Mouse (Mus musculus) stomach, embryonic 15.5 days (tissue): ENCODE measurements around the gene Slpi. TPM values are rescaled to one million over a fixed set of nuclear protein-coding genes. Genes with fewer than 3 reads are reported as not detected.
"Not testable (repeated sequence)": the region's sequence is repeated elsewhere in the genome, so short reads cannot be mapped to it uniquely, and the experiment has no call there.

ENCODE experiments used
- ATAC-seq: fragments of 200-750 bp; cut with Nextera tagmentation; 2 replicates; pipeline ENCODE4 v1.8.0; 2017; ENCODE audit warnings: low read depth, moderate number of reproducible peaks, moderate TSS enrichment; ENCODE audit not compliant: insufficient read depth, low FRiP score
- H3K27ac ChIP-seq: fragments of 300-500 bp; sonication (generic); 2 replicates; pipeline ENCODE4 v1.5.1; 2015; ENCODE audit warnings: mild to moderate bottlenecking, inconsistent platforms
- H3K27me3 ChIP-seq: fragments of 300-500 bp; sonication (generic); replicated peaks from 2 replicates; pipeline ENCODE4 v1.6.1; 2015; ENCODE audit warnings: inconsistent platforms
- H3K36me3 ChIP-seq: fragments of 300-500 bp; sonication (generic); 2 replicates; pipeline ENCODE4 v1.6.1; 2015; ENCODE audit warnings: inconsistent platforms
- H3K4me1 ChIP-seq: fragments of 300-500 bp; sonication (generic); 2 replicates; pipeline ENCODE4 v1.6.1; 2015; ENCODE audit warnings: inconsistent platforms
- H3K4me2 ChIP-seq: fragments of 300-500 bp; sonication (generic); 2 replicates; pipeline ENCODE4 v1.6.1; 2015; ENCODE audit warnings: mild to moderate bottlenecking, inconsistent platforms
- H3K4me3 ChIP-seq: fragments of 300-500 bp; sonication (generic); replicated peaks from 2 replicates; pipeline ENCODE4 v1.5.1; 2015; ENCODE audit warnings: inconsistent platforms
- H3K9ac ChIP-seq: fragments of 300-500 bp; sonication (generic); 2 replicates; pipeline ENCODE4 v1.6.1; 2015; ENCODE audit warnings: inconsistent platforms
- H3K9me3 ChIP-seq: fragments of 300-500 bp; sonication (generic); 2 replicates; pipeline ENCODE4 v1.6.1; 2016; ENCODE audit warnings: inconsistent platforms
- WGBS: fragments of 180-500 bp; shearing (Covaris S2); methylation state at CpG from one replicate; pipeline ENCODE4 v1.1.7; 2015; 5-methylcytosine and 5-hydroxymethylcytosine counted together
- microRNA-seq: library from miRNA; unstranded; fragments of <30 nt; microRNA quantifications from one replicate; pipeline ENCODE4, GENCODE M21; 2016
- polyA plus RNA-seq: library from polyadenylated mRNA; unstranded; fragments of >200 nt; fragmentation: Nextera tagmentation; extraction: Ambion mirVana; gene quantifications from 2 replicates; pipeline ENCODE4 v1.2.1, GENCODE M21; 2015

Slpi gene
- polyA plus RNA-seq, 1 experiment from 2014 or later, result 12.0 TPM

DNA sequence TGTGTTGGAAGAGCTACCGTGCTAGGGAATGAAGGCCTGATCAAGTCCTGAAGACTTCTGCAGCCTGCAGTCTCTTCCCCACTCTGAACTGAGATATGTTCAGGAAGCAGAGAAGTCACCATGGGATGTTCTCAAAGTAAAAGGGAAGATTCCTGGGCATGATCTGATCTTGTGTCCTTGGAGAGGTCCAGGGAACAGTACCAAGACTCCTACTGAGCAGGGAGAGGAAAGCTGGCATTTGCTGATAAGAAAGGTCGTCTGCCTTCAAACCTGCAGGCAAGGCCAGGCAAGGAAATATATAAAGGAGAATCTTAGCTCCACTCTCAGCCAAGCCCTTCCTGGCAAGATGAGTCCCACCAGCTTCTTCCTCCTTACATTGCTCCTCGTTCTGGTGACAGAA is 56.5 kb downstream of the Slpi start, which contains the start of gene Svs5:
Gene Svs5 (plus strand): TSS at position 301 of the 400 bp plus-strand sequence.
- H3K36me3 ChIP-seq, H3K4me2 ChIP-seq, ATAC-seq, H3K27me3 ChIP-seq, H3K9ac ChIP-seq, H3K4me3 ChIP-seq, H3K9me3 ChIP-seq, H3K4me1 ChIP-seq, H3K27ac ChIP-seq: not testable (repeated sequence)
- 76% methylated on average over 3 of the region's 3 CpGs for whole genome bisulfite sequencing

DNA sequence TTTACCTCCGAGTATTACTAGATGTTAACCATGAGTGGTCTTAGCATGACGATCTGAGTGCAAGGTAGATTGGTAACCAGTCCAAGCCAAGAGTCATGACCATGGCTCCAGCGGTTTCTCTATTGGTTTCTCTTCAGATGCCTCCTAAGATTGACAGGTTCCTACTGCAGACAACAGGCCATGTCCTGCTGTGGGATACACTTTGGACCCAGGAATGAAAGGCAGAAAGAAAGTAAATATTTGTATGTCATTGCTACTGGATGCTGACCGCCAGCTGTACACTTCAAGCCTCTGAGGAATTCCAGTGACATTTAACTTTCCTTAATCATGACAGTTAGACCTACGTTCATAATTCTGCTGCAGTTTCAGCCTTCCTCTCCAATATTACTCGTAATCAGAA is 67.9 kb downstream of the Slpi start:
- no peak overlapping the region for H3K4me3 ChIP-seq

DNA sequence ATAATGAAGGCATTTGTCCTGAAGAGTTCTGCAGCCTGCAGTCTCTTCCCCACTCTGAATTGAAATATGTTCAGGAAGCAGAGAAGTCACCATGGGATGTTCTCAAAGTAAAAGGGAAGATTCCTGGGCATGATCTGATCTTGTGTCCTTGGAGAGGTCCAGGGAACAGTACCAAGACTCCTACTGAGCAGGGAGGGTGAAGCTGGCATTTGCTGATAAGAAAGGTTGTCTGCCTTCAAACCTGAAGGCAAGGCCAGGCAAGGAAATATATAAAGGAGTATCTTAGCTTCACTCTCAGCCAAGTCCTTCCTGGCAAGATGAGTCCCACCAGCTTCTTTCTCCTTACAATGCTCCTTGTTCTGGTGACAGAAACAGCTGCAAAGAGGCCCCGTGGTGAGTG is 72.4 kb downstream of the Slpi start, which contains the start of gene Svs6:
Gene Svs6 (plus strand): TSS at position 301 of the 400 bp plus-strand sequence.
- not testable (repeated sequence) for H3K4me1 ChIP-seq, H3K4me3 ChIP-seq, H3K9ac ChIP-seq, H3K9me3 ChIP-seq, H3K4me2 ChIP-seq, H3K36me3 ChIP-seq, H3K27ac ChIP-seq, H3K27me3 ChIP-seq, ATAC-seq
- WGBS, result 85% methylated on average over 1 of the region's 1 CpGs

More for the DNA sequence above, 67.9 kb downstream of the Slpi start:
- Histone ChIP-seq H3K9ac (no peak overlapping the region), H3K4me2 (no peak overlapping the region), H3K36me3 (no peaks in the 10 kb centered on the region), H3K9me3 (no peaks in the 10 kb centered on the region), H3K27me3 (no peaks in the 10 kb centered on the region), H3K4me1 (no peaks in the 10 kb centered on the region), H3K27ac (no peak overlapping the region)
- 70% methylated on average over 6 of the region's 6 CpGs for WGBS
- ATAC-seq, result no peak

DNA sequence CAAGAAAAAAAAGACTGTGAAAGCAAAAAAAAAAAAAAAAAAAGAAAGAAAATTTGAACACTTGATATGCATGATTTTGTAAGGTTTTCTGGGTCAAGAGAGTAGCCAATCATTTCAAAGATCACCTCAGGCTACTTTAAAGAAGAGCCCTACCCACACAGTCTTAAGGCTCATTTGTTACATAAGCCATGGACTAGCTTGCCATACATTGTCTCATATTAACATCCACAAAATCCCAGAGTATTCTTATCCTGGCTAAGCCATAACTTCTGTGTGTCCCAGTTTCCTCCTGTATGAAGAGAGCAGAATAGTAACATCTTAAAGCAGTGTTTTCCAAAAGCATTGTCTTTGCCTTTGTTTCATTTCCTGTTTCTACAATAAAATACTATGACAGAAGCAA is 73.4 kb downstream of the Slpi start:
- not testable (repeated sequence) for H3K9me3 ChIP-seq, H3K27me3 ChIP-seq, H3K4me2 ChIP-seq, H3K36me3 ChIP-seq, H3K4me3 ChIP-seq, H3K9ac ChIP-seq, H3K27ac ChIP-seq, ATAC-seq, H3K4me1 ChIP-seq

DNA sequence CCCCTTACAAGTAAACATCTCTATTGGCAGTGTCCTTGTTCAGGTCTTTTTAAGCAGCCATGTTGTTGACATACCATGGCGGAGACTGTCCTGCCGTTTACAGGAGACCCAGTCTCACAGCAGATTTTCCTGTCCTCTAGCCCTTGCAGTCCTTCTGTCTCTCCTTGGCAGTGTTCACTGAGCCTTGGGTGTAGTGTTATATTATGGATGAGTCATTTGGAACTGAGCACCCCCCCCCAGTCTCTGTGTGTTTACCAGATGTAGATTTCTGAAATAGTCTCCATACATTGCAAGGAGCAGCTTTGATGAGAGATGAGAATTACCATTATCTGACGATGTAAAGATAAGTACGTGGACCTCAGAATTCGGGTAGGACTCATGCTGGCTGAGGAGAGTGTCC is 76.3 kb downstream of the Slpi start:
- Histone ChIP-seq H3K27me3 (no peaks in the 10 kb centered on the region), H3K27ac (no peak overlapping the region), H3K4me3 (no peak overlapping the region), H3K9ac (no peak overlapping the region), H3K4me2 (no peak overlapping the region), H3K36me3 (no peaks in the 10 kb centered on the region), H3K4me1 (no peaks in the 10 kb centered on the region), H3K9me3 (no peaks in the 10 kb centered on the region)
- no peak for ATAC-seq
- 79% methylated on average over 5 of the region's 5 CpGs for WGBS

Small RNA genes lying within 50 kb of the gene (microRNA-seq; reads per million reads assigned to microRNA genes)
- gene Mir7678, result not detected

Other genes starting within 250 kb of the Slpi start
- gene Kcns1, start 218.0 kb downstream of the Slpi start, polyA plus RNA-seq, result 0.14 and 0.28 TPM in 2 replicates
- 0.70 and 2.6 TPM in 2 replicates for gene Wfdc5, start 206.4 kb downstream of the Slpi start, polyA plus RNA-seq
- not detected in 2 replicates for gene Wfdc12, start 198.5 kb downstream of the Slpi start, polyA plus RNA-seq
- gene Wfdc15a, start 189.0 kb downstream of the Slpi start, polyA plus RNA-seq, result not detected in 2 replicates
- 50.4 and 55.9 TPM in 2 replicates for gene Wfdc15b, start 167.4 kb downstream of the Slpi start, polyA plus RNA-seq
- gene Svs2, start 150.6 kb downstream of the Slpi start, polyA plus RNA-seq, result not detected in 2 replicates
- not detected in 2 replicates for gene Svs3b, start 132.5 kb downstream of the Slpi start, polyA plus RNA-seq
- gene Svs4, start 110.6 kb downstream of the Slpi start, polyA plus RNA-seq, result not detected in 2 replicates
- gene Svs3a, start 99.8 kb downstream of the Slpi start, polyA plus RNA-seq, result not detected in 2 replicates
- not detected in 2 replicates for gene Svs6, start 72.3 kb downstream of the Slpi start, polyA plus RNA-seq
- gene Svs5, start 56.4 kb downstream of the Slpi start, polyA plus RNA-seq, result not detected in 2 replicates
- 49.2 and 72.3 TPM in 2 replicates for gene Rbpjl, start 14.0 kb upstream of the Slpi start, polyA plus RNA-seq
- 12.4 and 14.7 TPM in 2 replicates for gene Matn4, start 16.1 kb upstream of the Slpi start, polyA plus RNA-seq
- gene Sdc4, start 54.8 kb upstream of the Slpi start, polyA plus RNA-seq, result 132 and 135 TPM in 2 replicates
- gene Sys1, start 67.9 kb upstream of the Slpi start, polyA plus RNA-seq, result 60.6 and 61.8 TPM in 2 replicates
- 17.9 and 18.1 TPM in 2 replicates for gene Gm20458, start 71.9 kb upstream of the Slpi start, polyA plus RNA-seq
- gene Trp53tg5, start 84.6 kb upstream of the Slpi start, polyA plus RNA-seq, result 0.14 TPM in 1 of 2 replicates, not detected in the other
- gene Dbndd2, start 97.0 kb upstream of the Slpi start, polyA plus RNA-seq, result 6.5 and 10.4 TPM in 2 replicates
- 67.0 and 67.5 TPM in 2 replicates for gene Pigt, start 108.4 kb upstream of the Slpi start, polyA plus RNA-seq
- gene Wfdc2, start 173.3 kb upstream of the Slpi start, polyA plus RNA-seq, result 162 and 175 TPM in 2 replicates
- gene Spint3, start 184.4 kb upstream of the Slpi start, polyA plus RNA-seq, result not detected in 2 replicates
- gene Wfdc6a, start 196.4 kb upstream of the Slpi start, polyA plus RNA-seq, result 1.0 and 1.5 TPM in 2 replicates
- gene Eppin, start 204.5 kb upstream of the Slpi start, polyA plus RNA-seq, result not detected in 2 replicates
- gene Wfdc6b, start 224.4 kb upstream of the Slpi start, polyA plus RNA-seq, result not detected in 2 replicates
- gene Wfdc8, start 224.5 kb upstream of the Slpi start, polyA plus RNA-seq, result not detected in 2 replicates
- gene Wfdc16, start 249.7 kb upstream of the Slpi start, polyA plus RNA-seq, result not detected in 2 replicates